Mouse (Mus musculus): ENCODE measurements around the gene Ric8b.

Ric8b gene

GRCm38 (mm10) chr10:84909021-84909801 lies 8.2 kb upstream of the Ric8b start:
- no peak for DNase-seq (ENCODE audit: low read depth, low spot score)

- no peak for DNase-seq (ENCODE audit: low read depth, low spot score)
Measured at GRCm38 (mm10) chr10:84910194-84910593, 7.2 kb upstream of the Ric8b start.

- DNase-seq (ENCODE audit: low read depth, low spot score): no peak
Measured at GRCm38 (mm10) chr10:84910758-84911384, 6.5 kb upstream of the Ric8b start.

GRCm38 (mm10) chr10:84913148-84913547 lies 4.3 kb upstream of the Ric8b start:
- no peak for DNase-seq (ENCODE audit: low read depth, low spot score)

DNA sequence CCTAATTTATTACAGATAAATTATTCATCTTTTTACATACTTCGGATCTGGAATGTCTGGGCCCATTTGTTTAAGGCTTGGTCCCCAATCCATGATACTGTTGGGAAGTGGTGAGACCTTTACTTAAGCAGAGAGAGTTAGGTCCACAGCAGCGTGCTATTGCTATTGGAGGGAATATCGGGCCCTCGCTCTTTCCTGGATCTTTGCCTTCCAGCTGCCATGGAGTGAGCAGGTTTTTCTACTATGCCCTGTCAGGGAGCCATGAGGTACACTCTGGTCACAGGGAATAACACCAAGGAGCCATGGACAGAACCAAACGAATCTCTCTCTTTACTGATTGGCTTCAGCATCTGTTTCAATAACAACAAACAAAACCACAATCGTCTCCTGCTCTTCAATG lies 1.9 kb upstream of the Ric8b start:
- DNase-seq (ENCODE audit: low read depth, low spot score): no peak

- no peak for DNase-seq (ENCODE audit: low read depth, low spot score)
Measured at GRCm38 (mm10) chr10:84917731-84918095, 297 bp downstream of the Ric8b start.

DNA sequence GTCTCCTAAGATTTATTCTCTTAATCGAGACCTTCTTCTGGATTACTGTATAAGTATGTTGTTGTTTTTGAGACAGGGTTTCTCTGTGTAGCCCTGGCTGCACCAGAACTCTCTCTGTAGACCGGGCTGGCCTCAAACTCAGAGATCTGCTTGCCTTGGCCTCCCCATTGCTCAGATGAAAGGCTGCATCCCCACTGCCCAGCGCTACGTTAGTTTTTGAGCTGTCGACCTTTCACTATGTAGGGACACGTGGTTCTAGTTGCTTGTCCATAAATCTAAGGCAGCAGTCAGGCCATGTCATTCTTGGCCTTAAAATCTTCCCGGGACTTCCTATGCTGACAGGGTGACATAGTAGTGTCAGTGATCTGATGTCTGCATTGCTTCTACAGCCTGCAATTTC lies 8.9 kb downstream of the Ric8b start:
- DNase-seq (ENCODE audit: low read depth, low spot score): no peak

DNA sequence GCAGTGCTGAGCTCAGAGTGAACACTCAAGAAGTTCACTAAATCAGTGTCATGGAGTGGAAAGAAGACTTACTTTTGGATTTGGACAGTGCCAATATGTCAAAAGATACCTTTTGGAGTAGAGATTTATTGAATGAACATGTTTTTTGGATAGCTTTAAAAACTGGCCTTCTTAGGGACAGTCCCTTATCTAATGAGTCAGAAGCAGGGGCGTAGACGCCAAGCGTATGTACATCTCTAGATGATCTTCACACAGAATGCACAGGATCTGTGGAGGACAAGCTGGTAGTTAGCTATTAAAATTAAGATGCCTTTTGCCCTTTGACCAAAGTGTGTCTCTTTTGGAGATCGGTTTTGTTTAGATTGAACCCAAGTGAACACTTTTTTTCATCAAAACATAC lies 9.5 kb downstream of the Ric8b start:
- no peak for DNase-seq (ENCODE audit: low read depth, low spot score)

DNA sequence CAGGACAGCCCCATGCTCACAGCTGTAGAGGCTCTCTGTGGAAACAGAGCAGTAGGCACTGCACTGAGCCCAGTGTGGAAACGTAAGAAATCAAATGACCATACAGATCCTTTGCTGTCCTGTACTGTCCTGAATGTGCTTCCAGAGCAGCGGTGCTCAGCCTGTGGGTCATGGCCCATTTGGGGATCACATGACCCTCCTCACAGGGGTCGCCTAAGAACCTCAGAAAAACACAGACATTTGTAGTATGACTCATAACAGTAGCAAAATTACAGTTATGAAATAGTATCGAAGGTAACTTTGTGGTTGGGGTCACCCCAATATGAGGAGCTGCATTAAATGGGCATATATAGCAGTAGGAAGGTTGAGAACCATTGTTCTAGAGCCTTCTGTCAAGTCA lies 11.0 kb downstream of the Ric8b start:
- no peak for DNase-seq (ENCODE audit: low read depth, low spot score)

- DNase-seq (ENCODE audit: low read depth, low spot score): no peak
Measured at GRCm38 (mm10) chr10:84935553-84936209, 18.3 kb downstream of the Ric8b start.

- DNase-seq (ENCODE audit: low read depth, low spot score): no peak
Measured at GRCm38 (mm10) chr10:84936832-84937515, 19.6 kb downstream of the Ric8b start.

- DNase-seq (ENCODE audit: low read depth, low spot score): no peak
Measured at GRCm38 (mm10) chr10:84938094-84938820, 20.8 kb downstream of the Ric8b start.

DNA sequence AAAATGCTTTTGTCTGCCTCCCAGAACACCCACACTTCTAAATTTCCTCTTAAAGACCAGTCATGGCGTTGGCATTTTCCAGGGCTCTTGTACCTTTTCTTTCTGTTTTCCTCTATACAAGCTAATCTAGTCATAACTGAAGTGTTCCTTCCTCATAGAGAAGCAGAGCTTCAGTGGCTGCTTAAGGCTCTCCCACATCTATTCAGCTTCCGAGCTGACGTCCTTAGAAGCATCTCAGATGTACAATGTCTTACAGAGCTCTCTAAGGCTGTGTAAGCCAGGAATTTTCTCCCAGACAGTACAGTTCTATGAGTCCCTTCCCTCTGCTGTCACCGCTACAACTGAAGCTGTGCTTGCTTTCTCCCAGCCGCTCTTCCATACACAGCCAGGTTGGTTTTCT lies 21.5 kb downstream of the Ric8b start:
- no peak for DNase-seq (ENCODE audit: low read depth, low spot score)

- no peak for DNase-seq (ENCODE audit: low read depth, low spot score)
Measured at GRCm38 (mm10) chr10:84940356-84940755, 22.9 kb downstream of the Ric8b start.

DNA sequence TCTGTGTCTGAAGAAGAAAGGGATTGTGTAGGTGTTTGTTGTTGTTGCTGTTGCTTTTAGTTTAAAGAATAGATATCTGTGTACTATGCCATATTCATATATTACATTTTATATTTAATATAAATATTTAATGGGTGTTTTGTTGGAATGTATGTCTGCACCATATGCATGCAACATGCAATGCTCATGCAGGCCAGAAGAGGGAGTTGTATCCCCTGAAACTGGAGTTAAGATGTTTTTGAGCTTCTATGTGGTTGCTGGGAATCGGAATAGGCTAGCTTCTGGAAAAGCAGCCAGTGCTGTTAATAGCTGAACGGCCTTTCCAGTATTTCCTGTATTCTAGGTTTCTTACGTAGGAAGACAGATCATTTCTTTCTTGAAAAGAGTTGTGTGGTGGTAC lies 28.3 kb downstream of the Ric8b start:
- DNase-seq (ENCODE audit: low read depth, low spot score): no peak

GRCm38 (mm10) chr10:84948970-84949683 lies 31.7 kb downstream of the Ric8b start:
- DNase-seq (ENCODE audit: low read depth, low spot score): no peak

GRCm38 (mm10) chr10:84949684-84950010 lies 32.2 kb downstream of the Ric8b start:
- DNase-seq (ENCODE audit: low read depth, low spot score): no peak

DNA sequence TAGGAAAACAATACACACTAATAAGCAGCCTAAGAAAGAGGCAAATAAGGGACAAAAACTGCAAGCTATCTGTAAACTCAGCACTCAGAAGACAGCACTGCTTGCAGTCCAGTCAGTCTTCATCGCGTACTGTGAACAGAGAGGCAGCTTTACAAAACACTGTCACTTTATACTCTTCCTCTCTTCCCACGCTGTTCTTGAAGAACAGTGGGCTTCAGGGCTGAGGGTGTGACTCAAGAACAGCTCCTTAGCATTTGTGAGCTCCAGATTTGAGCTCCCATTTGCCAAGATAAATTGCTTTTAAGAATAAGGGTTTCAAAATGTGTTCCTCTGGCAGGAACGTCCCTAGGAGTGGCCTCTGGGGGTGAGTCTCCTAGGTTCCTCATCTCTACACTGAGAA lies 33.0 kb downstream of the Ric8b start:
- no peak for DNase-seq (ENCODE audit: low read depth, low spot score)

DNA sequence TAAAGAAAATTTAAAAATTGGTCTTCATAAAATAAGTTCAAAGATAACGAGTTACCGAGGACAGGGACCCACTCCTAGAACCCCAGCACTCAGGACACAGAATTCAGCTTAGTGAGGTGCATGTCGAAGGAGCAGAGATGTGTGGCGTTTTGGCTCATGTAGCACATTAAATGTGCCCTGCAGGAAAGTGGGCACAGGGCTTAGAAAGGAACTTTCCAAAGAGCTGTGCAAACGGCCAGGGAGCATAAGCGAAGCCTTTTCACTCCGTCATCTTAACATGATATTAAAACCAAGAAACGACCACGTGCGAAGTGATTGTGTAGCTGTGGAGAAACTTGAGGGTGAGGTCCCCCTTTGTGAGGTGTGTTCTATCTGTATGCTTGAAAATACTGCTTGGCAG lies 36.8 kb downstream of the Ric8b start:
- no peak for DNase-seq (ENCODE audit: low read depth, low spot score)

GRCm38 (mm10) chr10:84956173-84956572 lies 38.8 kb downstream of the Ric8b start:
- DNase-seq (ENCODE audit: low read depth, low spot score): no peak

- DNase-seq (ENCODE audit: low read depth, low spot score): no peak
Measured at GRCm38 (mm10) chr10:84958597-84958996, 41.2 kb downstream of the Ric8b start.
